Mouse (Mus musculus) layer of hippocampus, postnatal 36 days (tissue): ENCODE results near the gene Clec3b. TPM values are rescaled to one million over a fixed set of nuclear protein-coding genes. Genes with fewer than 3 reads are reported as not detected.
A peak's percentile ranks its signal among the peaks of the same experiment; 100 is the strongest.

Experiments
- DNase-seq, 2 experiments: peaks; one replicate each; pipeline ENCODE4 v3.0.0; 2022
- total RNA-seq, 2 experiments: library from RNA; stranded (reverse); gene quantifications; 2 replicates each; pipeline ENCODE4 v1.2.3; 2021

Gene Clec3b
- 1 to 10 TPM; 3.2 to 4.9 TPM for total RNA-seq

DNA sequence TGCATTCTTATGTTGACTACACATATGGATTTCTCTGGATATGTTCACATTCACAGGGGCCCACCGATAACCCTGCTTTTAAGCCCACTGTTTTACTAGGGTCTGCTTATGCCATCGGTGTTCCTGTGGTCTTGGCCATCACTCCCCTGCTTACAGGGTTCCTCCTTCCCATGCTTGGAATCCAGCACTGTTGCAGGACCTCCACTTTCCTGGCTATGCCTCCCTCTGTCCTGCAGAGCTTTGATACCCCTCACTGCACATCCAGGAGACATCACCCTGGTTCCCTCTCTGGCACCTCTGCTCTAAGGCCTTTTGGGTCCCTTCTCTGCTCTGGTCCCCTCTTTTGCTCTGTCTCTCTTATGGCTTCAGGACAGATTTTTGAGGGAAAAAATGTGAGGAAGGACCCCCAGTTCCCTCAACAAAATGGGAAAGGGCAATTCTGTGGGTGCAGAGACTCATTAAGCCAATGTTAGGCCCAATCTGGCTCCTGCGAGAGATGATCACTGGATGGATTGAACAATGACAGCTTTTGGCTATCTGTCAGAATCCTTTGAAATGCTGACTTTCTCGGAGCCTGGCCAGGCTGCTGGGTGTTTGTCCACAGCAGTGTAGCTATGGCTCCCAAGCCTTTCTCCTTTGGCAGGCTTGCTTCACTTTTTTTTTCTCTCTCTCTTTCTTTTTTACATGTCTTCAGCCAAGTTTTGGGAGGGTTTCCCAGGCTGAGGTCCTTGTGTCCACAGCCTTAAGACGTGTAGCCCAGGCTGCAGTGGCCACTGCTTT, at the start of gene Clec3b:
TSS of gene Clec3b (plus strand) at position 706 of the 780 bp plus-strand sequence.
- DNase-seq = peak in 1 of 2 experiments; percentile 23

DNA sequence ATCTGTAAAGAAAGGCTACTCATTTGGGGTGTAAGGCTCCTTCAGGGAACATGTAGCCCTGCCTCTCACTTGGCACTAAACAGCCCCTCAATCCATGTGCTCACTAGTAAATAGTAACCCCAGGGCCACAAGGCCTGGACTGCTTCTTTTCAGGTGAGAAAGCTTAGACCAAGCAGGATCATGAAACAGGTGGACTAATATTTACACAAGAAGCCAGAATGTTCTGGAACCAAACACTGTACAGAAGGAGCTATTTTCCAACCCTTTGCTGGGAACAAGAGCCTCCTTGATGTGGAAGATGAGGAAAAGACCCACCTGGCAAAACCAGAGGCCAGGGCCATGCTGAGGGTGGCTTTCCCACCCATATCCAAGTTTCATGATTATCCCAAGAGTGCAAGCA, 47.3 kb upstream of the Clec3b start:
- no peak for DNase-seq

DNA sequence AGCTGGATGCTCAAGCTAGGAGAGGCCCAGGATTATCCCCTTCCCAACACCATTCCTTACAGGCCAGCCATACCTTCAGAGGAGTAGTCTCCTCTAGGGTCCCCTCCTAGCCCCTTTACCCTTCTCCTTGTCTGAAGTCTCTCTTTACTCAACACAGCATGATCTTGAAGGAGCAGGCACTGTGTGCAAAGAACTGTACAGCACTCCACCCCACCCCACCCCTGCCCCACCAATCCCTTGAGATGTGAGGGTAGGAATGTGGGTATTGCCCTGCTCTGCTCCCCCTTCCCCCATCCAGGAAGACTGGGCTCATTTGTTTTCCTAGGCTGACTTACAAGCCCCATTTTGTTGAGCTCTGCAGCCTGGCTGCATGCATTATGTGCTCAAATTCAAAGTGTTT, 46.4 kb upstream of the Clec3b start:
- DNase-seq = no peak

DNA sequence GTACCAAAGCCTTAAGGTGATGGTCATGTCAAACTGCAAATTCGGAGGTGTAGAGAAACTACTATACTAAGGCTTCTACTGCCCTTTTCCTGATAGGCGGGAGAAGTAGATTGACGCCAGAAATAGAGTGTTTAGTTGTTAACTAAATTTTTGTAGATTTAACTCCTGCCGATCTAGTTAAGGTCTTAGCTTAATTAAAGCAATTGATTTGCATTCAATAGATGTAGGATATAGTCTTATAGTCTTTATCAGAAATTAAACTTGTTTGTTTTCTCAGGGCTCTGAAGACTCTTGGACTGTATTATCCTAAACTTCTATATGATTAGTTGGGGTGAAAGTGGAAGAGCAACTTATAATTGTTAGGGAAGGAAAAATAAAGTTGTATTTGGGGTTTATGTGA, 43.6 kb upstream of the Clec3b start:
- no peak for DNase-seq

DNA sequence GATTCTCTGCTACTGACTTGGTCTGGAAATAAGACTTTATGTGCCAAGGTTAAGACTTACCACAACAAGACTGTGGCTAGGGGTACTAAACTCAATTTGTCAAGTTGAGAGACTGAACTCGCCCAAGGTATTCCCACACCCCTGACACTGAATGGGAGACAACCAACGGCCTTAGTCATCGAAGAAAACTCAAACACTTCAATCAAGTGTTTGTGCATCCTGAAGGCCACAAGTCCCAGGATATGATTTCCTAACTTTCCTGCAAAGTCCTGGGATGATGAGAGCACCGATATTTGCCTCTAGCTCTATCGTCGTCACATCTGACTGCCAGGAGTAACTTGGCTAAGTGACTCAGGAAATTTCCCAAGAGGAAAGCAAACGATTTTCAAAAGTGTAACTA, 41.6 kb upstream of the Clec3b start:
- DNase-seq = no peak

DNA sequence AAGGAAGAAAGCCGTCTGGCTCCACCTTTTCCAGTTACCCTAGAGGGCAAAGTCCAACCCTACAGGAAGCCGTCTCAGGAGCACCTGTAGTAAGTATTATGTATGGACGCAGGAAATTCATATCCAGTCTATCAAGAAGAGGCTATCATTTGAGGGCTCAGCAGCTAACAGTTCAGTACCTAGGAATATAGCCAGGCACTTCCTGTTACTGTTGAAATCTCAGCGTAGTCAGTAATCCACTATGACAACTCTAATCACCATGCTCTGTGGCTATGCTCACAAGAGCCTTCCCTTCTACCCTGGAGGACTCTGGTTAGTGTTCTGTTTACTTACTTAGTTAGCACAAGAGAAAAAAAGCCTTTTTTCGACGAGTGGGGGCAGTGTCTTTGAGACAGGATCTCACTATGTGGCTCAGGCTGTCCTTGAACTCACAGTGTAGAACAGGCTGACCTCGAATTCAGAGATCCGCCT, 39.0 kb upstream of the Clec3b start:
- no peak for DNase-seq

DNA sequence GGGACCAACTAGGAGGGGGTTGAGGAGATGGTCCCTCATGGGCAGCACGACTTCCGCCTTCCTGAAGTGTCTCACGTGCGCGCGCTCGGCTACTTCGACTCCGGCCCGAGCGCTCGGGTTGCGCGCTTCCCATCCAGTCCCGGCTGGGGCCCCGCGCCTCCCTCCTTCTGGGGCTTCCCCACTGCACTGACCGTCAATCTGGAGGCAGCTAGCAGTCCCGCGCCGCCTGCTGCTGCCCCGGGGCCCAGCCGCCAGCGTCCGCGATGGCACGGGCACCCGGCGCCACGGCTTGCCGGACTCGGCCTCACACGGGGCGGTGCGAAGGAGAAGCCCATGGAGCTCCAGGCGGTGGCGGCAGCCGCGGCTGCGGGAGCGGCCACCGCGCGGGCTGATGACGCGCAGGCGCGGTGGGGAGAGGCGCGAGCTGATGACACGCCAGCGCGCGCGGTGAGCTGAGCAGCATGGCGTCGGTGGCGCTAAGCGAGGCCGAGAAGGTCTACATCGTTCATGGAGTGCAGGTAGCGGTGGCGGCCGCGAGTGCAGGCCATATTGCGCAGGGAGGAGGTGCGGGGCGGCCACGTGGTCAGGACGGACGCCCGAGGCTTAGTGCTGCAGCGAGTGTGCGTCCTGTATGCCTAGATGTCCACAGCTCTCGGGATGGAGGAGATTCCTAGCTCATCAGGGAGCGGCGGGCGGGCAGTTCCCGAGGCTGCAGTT, 37.8 kb upstream of the Clec3b start, which contains the start of the genes Zdhhc3 and Exosc7:
TSS of gene Zdhhc3 (minus strand) at position 401 of the 717 bp plus-strand sequence.
TSS of gene Exosc7 (plus strand) at position 411 of the 717 bp plus-strand sequence.
- DNase-seq = peak; percentile 86 to 88

DNA sequence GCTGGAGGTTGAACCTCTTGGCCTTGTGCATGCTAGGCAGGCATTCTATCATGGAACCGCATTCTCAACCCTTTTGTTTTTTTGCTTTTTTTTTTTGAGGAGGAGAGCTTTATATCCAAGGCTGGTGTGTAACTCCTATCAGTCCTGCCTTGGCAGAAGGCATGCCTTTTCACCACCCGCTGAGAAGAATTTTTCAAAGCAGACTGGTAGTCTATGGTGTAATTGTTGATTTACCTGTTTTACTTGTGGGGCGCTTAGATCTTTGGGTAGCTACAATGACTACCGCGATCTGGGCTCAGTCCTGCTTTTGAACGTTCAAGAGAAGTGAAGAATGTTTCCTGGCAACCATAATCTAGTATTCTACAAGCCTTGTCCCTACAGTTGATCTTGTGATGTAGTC, 36.8 kb upstream of the Clec3b start:
- DNase-seq = no peak

DNA sequence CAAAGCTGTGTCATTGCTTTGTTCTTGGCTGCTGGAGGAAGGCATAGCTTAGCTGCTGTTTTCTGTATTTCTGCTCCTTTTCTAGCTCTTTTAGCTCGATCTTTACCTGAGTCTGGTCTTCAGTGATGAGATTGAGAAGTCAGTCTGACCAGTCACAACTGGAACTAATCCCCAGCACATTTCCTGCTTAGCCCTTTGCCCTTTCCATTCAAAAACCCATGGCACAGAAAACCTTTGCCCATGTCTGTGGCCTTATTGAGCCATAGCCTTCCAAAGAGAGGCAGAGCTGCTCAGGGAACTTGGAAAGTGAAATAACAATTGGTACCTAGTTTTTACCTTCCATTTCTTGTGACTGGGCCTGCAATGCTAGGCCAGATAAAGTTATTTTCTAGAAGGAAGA, 35.2 kb upstream of the Clec3b start:
- no peak for DNase-seq

DNA sequence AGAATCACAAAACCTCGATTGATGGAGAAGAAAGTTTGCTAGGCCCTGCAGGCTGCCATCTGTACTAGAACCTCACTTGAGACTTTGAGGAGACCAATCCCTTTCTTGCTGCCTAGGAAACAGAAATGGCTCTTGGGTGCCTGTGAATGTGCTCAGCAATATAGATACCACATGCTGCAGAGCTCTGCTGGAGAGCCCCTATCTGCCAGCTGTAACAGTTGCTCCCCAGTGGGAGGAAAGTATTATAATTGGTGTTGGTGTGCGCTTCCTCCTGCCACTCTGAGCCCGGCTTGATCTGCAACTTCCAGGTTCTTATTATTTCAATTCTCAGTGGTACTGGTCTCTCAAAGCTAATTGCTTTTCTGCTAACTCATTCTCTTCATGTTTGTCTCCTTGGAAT, 27.7 kb upstream of the Clec3b start:
- DNase-seq = no peak

DNA sequence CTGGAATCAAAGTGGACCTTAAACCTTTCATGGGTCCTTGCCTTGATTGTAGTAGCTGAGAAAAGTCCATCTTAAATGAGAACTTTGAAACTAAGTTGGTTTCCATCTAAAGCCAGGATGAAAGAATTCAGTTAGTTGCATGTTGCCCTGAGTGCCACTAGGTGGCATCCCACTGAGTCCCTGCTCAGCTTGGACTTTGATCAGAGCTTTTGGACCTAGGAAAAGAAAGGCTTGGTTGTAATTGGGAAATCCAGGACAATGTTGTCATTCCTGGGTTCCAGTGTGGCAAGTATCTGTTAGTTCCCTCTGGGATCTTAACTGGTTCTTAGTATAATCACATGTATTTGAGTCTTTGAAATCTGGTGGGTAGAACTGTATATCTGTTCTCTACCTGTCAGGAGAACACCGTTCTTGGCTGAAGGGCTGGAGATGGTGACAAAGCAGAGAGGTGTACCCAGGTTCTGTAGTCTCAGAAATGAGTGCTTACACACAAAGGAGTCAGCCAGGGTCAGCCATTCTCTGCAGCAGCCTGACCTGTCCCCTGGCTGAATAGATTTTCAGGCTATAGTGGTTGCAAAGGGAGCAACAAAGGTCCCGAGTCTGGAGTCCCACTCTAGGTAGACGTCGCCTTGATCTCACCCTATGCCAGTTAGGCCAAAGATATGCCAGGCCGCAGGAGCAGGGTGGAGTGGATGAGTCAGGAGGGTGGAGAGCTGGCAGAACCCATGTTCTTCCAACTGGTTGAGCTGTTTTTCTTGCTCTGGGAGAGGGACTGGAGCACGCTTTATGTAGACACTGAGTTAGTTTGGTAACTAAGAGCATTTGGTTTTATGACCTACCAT, 27.0 kb upstream of the Clec3b start:
- DNase-seq = no peak

DNA sequence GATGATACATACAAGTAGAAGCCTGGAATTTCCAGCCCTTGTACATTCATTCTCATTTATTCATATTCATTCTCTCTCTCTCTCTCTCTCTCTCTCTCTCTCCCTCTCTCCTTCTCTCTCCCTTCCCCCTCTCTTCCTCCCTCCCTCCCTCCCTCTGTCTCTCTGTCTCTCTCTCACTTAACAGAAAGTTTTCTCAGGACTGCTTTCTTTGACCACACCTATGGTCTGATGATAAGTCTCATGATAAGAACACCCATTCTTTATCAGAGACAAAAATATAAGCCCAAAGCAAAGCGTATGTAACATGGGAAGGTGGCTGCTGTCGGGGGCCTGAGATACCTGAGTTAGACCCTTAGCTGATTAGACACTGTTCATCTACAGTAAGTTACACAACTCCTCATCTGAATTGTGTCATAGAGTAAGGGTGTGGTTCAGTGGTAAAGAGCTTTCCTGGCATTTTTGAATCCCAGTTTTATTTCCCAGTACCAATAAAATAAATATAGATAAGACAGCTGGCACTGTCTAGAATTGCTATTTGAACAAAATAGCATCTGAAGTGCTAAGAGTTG, 26.2 kb upstream of the Clec3b start:
- DNase-seq = no peak

DNA sequence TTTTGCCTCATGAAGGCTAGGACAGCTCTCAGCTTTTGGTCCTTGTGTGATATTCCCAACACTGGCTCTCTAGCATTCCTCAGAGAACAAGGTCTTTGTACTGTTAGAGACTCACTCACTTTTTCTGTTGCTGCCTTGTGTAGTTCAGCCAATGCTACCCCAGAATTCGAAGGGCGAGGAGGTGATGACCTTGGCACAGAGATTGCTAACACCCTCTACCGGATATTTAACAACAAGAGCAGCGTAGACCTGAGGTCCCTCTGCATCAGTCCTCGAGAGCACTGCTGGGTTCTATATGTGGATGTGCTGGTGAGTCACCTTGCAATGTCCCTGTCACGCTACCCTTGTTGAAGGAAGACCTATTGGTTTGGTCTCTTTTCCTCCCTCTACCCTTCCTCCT, 23.1 kb upstream of the Clec3b start:
- no peak for DNase-seq

DNA sequence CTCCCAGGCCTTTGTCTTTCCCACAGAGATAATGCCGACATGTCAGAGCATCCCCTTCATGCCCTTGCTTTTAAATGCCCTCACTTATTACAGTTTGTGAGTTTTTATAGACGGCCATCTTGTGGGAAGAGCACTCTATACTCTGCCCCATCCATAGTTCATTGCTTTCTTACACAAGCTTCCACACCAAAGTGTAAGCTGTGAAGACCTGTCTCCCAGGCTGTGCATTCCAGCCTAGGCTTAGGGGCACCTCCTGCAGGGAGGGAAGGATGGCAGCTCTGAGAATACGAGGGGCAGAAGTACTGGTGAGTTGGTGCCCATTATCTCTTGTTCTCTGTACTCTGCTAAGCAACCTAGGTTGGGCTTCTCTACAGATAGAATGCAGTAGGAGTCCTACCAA, 17.8 kb upstream of the Clec3b start:
- DNase-seq = no peak

DNA sequence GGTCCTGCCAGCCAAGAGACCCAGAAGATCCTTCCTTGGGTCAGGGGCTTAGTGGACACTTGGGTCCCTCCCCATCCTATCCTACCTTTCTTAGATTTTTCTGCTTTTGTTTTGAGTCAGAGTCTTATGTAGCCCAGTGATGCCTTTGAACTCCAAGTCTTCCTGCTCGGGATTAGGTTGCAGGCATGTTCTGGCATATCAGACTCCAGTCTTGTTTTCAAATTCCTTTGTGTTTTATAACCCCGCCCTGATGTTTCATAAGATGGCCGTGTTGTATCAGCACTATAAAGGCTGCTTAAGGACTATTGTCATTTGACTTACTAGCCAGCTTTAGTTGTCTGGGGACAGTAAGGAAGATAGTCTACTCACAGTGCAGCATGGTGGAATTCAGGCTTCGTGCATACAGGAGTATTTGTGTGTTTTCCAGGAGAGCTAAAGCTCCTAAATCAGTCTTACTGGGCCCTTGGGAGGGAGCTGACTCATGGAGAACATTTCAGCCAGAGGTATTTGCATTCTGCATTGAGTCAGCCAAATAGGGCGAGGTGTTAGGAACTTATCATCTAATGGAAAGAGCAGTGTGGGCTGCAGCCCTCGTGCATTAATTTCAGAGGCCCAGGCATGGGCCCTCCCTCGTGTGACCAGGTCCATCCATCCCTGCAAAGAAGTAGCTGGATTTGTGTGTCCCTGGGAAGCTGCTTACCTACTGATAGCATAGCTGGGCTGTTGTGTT, 13.6 kb upstream of the Clec3b start:
- DNase-seq = no peak

DNA sequence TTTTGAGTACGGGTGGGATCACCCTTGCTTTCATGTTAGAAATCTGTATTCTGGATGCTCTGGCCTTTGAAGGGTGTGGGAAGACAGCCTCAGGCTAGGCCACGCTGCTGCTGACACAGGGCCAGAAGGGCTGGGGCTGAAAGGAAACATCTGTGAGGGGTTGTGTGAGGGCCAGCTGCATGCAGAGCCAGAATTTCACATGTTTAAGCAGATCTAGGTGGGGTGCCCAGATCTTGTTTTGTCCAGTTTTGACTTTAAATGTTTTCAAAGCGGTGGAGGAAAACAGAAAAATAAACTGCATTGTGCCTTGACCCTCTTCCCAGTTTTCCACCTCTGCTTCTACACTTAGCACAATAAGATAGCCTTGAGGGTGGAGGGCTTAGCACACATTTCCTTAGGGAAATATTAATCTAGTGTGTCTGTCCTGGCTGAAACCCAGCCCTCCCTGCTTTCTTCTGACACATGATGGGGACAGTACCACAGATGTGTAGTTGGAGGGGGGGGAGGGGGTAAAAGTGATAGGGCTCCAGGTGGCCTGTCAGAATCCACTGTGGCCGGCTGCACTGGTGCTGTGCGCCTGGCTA, 11.8 kb upstream of the Clec3b start:
- DNase-seq = no peak

DNA sequence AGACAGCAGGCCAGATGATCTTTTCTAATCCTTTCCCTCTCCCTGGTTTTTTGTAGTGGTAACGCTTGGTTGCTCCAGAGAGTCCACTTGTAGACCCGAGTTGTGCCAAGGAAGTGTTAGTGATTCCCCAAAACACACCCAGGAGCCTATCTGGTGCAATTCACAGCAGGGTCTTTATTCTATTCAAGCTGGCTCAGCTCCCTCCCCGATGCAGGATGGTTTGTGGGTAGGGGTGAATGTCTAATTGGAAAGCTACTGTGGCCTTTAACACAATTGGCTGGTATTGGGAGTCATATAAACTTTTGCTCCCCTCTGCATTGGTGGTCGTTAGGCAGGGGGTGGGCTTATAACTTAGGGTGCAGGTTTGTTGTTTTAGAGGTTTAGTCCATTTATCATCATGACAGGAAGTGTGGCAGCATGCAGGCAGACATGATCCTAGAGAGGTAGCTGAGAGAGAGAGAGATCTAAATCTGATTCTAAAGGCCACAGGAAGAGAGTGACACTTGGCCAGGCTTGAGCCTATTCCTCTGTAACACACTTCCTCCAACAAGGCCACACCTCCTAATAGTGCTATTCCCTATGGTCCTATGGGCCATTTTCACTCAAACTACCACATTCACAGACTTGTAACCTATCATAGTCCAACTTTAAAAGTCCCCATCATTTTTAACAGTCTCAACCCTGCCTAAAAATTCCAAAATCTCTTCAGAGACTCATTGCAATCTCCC, 10.7 kb upstream of the Clec3b start:
- no peak for DNase-seq

DNA sequence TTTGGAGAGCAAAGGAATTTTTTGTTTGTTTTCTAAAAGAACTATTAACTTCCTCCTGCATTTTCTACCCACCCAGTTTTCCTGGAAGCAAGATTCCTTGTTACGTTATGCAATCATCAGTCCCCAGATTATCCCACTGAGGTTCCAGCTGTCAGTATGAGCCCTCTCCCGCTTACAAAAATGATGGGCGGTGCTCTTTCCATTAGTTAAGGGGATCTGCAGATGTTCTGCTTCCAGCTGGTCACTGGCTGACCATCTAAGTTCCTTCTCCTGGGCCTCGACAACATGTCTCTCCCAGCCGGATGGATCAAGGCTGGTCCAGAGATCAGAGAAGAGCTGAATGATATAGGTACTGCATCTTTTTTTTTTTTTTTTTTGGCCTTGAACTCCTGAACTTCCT, 2.3 kb upstream of the Clec3b start:
- DNase-seq = no peak

DNA sequence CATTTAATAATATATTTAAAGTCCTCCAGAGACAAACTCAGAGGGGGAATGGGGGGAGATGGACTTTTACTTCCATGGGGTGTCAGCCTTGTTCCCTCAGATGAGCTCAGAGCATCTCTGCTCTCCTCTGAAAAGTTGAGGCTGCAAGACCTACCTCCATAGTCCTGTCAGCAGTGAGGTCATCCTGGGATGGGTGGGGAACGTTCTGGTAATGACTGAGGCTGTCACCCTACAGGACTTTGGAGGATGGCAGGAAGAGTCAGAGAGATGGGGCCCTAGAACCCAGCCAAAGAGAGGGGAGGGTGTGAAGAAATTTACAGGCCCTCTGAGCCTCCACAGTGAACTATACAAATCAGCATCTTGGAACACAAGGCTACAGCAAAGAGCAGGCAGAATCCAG, 815 bp downstream of the Clec3b start:
- no peak for DNase-seq

DNA sequence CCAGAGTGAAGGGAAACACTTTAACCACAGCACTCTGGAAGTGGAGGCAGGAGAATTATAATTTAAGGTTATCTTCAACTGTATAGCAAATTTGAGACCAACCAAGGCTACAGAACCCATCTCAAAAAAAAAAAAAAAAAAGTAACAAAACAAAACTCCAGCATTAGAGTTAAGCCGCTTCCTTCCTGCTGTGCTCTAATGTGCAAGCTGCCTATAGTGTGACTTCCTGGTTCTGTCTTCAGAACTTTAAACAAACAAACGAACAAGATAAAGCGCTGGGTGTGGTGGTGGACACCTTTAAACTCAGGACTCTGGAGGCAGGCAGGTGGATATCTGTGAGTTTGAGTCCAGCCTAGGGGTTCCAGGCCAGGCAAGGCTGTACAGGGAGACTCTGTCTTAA, 1.3 kb downstream of the Clec3b start:
- DNase-seq = no peak

DNA sequence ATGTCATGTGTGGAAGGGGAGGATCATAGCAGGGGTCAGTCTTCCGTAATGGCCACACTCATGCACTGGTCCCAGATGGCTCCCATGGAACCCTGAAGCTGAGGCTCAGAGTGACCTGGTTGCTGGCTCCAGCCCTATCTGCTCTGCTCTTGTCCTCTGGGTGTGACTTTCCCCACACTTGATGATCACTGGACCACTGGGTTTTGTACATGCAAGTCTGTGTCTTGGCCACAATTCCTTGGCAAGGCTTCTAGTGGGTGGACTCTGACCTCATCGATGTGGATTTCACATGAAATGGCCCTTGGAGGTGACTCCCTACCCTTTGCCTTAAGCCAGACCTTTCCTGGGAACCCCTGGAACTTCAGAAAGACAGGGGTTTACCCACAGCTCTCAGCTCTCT, 2.4 kb downstream of the Clec3b start:
- no peak for DNase-seq
